Mouse (Mus musculus) liver, embryonic 12.5 days (tissue): Measurements from ENCODE around the gene Gm9887. TPM values are rescaled to one million over a fixed set of nuclear protein-coding genes. Genes with fewer than 3 reads are reported as not detected.
"Not testable (repeated sequence)": the region's sequence is repeated elsewhere in the genome, so short reads cannot be mapped to it uniquely, and the experiment has no call there.

Source experiments
- ATAC-seq: fragments of 200-750 bp; cut with Nextera tagmentation; 2 replicates; pipeline ENCODE4 v1.8.0; 2017; ENCODE audit warnings: moderate number of reproducible peaks, mild to moderate bottlenecking, moderate library complexity
- H3K27ac ChIP-seq: fragments of 300-500 bp; sonication (generic); 2 replicates; pipeline ENCODE4 v1.5.1; 2016; ENCODE audit warnings: mild to moderate bottlenecking
- H3K27me3 ChIP-seq: fragments of 300-500 bp; sonication (generic); replicated peaks from 2 replicates; pipeline ENCODE4 v1.6.1; 2016; ENCODE audit warnings: mild to moderate bottlenecking, moderate library complexity
- H3K36me3 ChIP-seq: fragments of 300-500 bp; sonication (generic); 2 replicates; pipeline ENCODE4 v1.6.1; 2016; ENCODE audit warnings: mild to moderate bottlenecking, moderate library complexity
- H3K4me1 ChIP-seq: fragments of 300-500 bp; sonication (generic); 2 replicates; pipeline ENCODE4 v1.6.1; 2016
- H3K4me2 ChIP-seq: fragments of 300-500 bp; sonication (generic); 2 replicates; pipeline ENCODE4 v1.6.1; 2016; ENCODE audit warnings: mild to moderate bottlenecking, moderate library complexity
- H3K4me3 ChIP-seq: fragments of 300-500 bp; sonication (generic); 2 replicates; pipeline ENCODE4 v1.5.1; 2016; ENCODE audit warnings: mild to moderate bottlenecking, moderate library complexity
- H3K9ac ChIP-seq: fragments of 300-500 bp; sonication (generic); 2 replicates; pipeline ENCODE4 v1.6.1; 2016; ENCODE audit warnings: mild to moderate bottlenecking, moderate library complexity
- H3K9me3 ChIP-seq: fragments of 300-500 bp; sonication (generic); replicated peaks from 2 replicates; pipeline ENCODE4 v1.6.1; 2016; ENCODE audit warnings: mild to moderate bottlenecking, moderate library complexity
- WGBS: fragments of 180-500 bp; shearing (Covaris S2); methylation state at CpG from one replicate; pipeline ENCODE4 v1.1.7; 2016; ENCODE audit not compliant: insufficient replicate concordance; 5-methylcytosine and 5-hydroxymethylcytosine counted together
- polyA plus RNA-seq: library from polyadenylated mRNA; unstranded; fragments of >200 nt; fragmentation: Nextera tagmentation; extraction: Ambion mirVana; gene quantifications from 2 replicates; pipeline ENCODE4 v1.2.1, GENCODE M21; 2016

Gm9887 gene
- polyA plus RNA-seq, 1 experiment from 2014 or later: 2.3 TPM

GRCm38 (mm10) chr12:69402594-69403167 lies 30.4 kb upstream of the Gm9887 start:
- ATAC-seq: no peak
- no peaks in the 10 kb centered on the region for H3K4me1 ChIP-seq
- no peaks in the 10 kb centered on the region for H3K27me3 ChIP-seq
- 77% methylated on average over 13 of the region's 13 CpGs for WGBS
- no peak overlapping the region for H3K27ac ChIP-seq
- H3K36me3 ChIP-seq: no peaks in the 10 kb centered on the region
- H3K4me3 ChIP-seq: no peak overlapping the region
- H3K9me3 ChIP-seq: no peaks in the 10 kb centered on the region
- H3K4me2 ChIP-seq: no peak overlapping the region
- H3K9ac ChIP-seq: no peak overlapping the region

GRCm38 (mm10) chr12:69402100-69402499 lies 29.8 kb upstream of the Gm9887 start:
- H3K9me3 ChIP-seq: no peaks in the 10 kb centered on the region
- WGBS: 51% methylated on average over 9 of the region's 9 CpGs
- ATAC-seq: no peak
- no peaks in the 10 kb centered on the region for H3K4me1 ChIP-seq
- H3K27me3 ChIP-seq: no peaks in the 10 kb centered on the region
- no peak overlapping the region for H3K9ac ChIP-seq
- no peak overlapping the region for H3K4me2 ChIP-seq
- no peaks in the 10 kb centered on the region for H3K36me3 ChIP-seq
- H3K4me3 ChIP-seq: no peak overlapping the region
- H3K27ac ChIP-seq: no peak overlapping the region

GRCm38 (mm10) chr12:69400871-69401286 lies 28.6 kb upstream of the Gm9887 start:
- Histone ChIP-seq H3K27ac (no peak overlapping the region), H3K27me3 (no peaks in the 10 kb centered on the region), H3K9ac (no peak overlapping the region), H3K4me1 (no peaks in the 10 kb centered on the region), H3K36me3 (no peaks in the 10 kb centered on the region), H3K4me2 (no peak overlapping the region), H3K9me3 (no peaks in the 10 kb centered on the region), H3K4me3 (no peak overlapping the region)
- WGBS: 16% methylated on average over 2 of the region's 2 CpGs
- no peak for ATAC-seq

- H3K36me3 ChIP-seq: no peaks in the 10 kb centered on the region
- no peak for ATAC-seq
- no peaks in the 10 kb centered on the region for H3K9me3 ChIP-seq
- 61% methylated on average over 4 of the region's 4 CpGs for WGBS
- H3K27ac ChIP-seq: no peak overlapping the region
- H3K4me1 ChIP-seq: no peaks in the 10 kb centered on the region
- H3K9ac ChIP-seq: no peak overlapping the region
- no peaks in the 10 kb centered on the region for H3K27me3 ChIP-seq
- no peak overlapping the region for H3K4me3 ChIP-seq
- H3K4me2 ChIP-seq: no peak overlapping the region
Observed at GRCm38 (mm10) chr12:69400367-69400766, 28.1 kb upstream of the Gm9887 start.

- H3K27ac ChIP-seq: no peak overlapping the region
- 71% methylated on average over 6 of the region's 6 CpGs for WGBS
- H3K4me1 ChIP-seq: peaks cover 15% of the 10 kb centered on the region
- H3K27me3 ChIP-seq: no peaks in the 10 kb centered on the region
- H3K9me3 ChIP-seq: no peaks in the 10 kb centered on the region
- no peak for ATAC-seq
- no peak overlapping the region for H3K4me2 ChIP-seq
- H3K9ac ChIP-seq: no peak overlapping the region
- no peaks in the 10 kb centered on the region for H3K36me3 ChIP-seq
- H3K4me3 ChIP-seq: no peak overlapping the region
Observed at GRCm38 (mm10) chr12:69394456-69394855, 22.2 kb upstream of the Gm9887 start.

GRCm38 (mm10) chr12:69393076-69393475 lies 20.8 kb upstream of the Gm9887 start:
- 67% methylated on average over 10 of the region's 10 CpGs for WGBS
- no peak overlapping the region for H3K4me2 ChIP-seq
- H3K27ac ChIP-seq: no peak overlapping the region
- H3K27me3 ChIP-seq: no peaks in the 10 kb centered on the region
- ATAC-seq: no peak
- H3K9me3 ChIP-seq: no peaks in the 10 kb centered on the region
- no peak overlapping the region for H3K9ac ChIP-seq
- no peak overlapping the region for H3K4me3 ChIP-seq
- peaks cover 17% of the 10 kb centered on the region for H3K4me1 ChIP-seq
- H3K36me3 ChIP-seq: no peaks in the 10 kb centered on the region

- no peaks in the 10 kb centered on the region for H3K27me3 ChIP-seq
- no peak overlapping the region for H3K4me3 ChIP-seq
- no peak overlapping the region for H3K4me2 ChIP-seq
- ATAC-seq: no peak
- 68% methylated on average over 7 of the region's 7 CpGs for WGBS
- H3K9ac ChIP-seq: no peak overlapping the region
- no peaks in the 10 kb centered on the region for H3K9me3 ChIP-seq
- no peak overlapping the region for H3K27ac ChIP-seq
- peaks cover 17% of the 10 kb centered on the region for H3K4me1 ChIP-seq
- H3K36me3 ChIP-seq: no peaks in the 10 kb centered on the region
Observed at GRCm38 (mm10) chr12:69390000-69390698, 17.9 kb upstream of the Gm9887 start.

GRCm38 (mm10) chr12:69389273-69389938 lies 17.1 kb upstream of the Gm9887 start:
- Histone ChIP-seq H3K27me3 (no peaks in the 10 kb centered on the region), H3K9me3 (no peaks in the 10 kb centered on the region), H3K36me3 (no peaks in the 10 kb centered on the region), H3K4me2 (no peak overlapping the region), H3K27ac (no peak overlapping the region), H3K9ac (no peak overlapping the region), H3K4me1 (peaks cover 17% of the 10 kb centered on the region), H3K4me3 (no peak overlapping the region)
- ATAC-seq: no peak
- WGBS: 44% methylated on average over 7 of the region's 7 CpGs

GRCm38 (mm10) chr12:69388321-69388869 lies 16.1 kb upstream of the Gm9887 start:
- no peak overlapping the region for H3K4me2 ChIP-seq
- no peaks in the 10 kb centered on the region for H3K9me3 ChIP-seq
- 85% methylated on average over 10 of the region's 10 CpGs for WGBS
- no peak overlapping the region for H3K27ac ChIP-seq
- H3K4me3 ChIP-seq: no peak overlapping the region
- no peaks in the 10 kb centered on the region for H3K27me3 ChIP-seq
- no peaks in the 10 kb centered on the region for H3K36me3 ChIP-seq
- no peak overlapping the region for H3K9ac ChIP-seq
- peaks cover 18% of the 10 kb centered on the region for H3K4me1 ChIP-seq
- no peak for ATAC-seq

GRCm38 (mm10) chr12:69386281-69386732 lies 14.0 kb upstream of the Gm9887 start:
- H3K4me3 ChIP-seq, H3K36me3 ChIP-seq, H3K9me3 ChIP-seq, H3K27ac ChIP-seq, H3K4me2 ChIP-seq, H3K27me3 ChIP-seq, ATAC-seq, H3K9ac ChIP-seq: not testable (repeated sequence)
- peaks cover 26% of the 10 kb centered on the region for H3K4me1 ChIP-seq
- 57% methylated on average over 5 of the region's 12 CpGs for WGBS

GRCm38 (mm10) chr12:69385542-69386280 lies 13.5 kb upstream of the Gm9887 start:
- H3K36me3 ChIP-seq: no peaks in the 10 kb centered on the region
- no peaks in the 10 kb centered on the region for H3K27me3 ChIP-seq
- no peak for ATAC-seq
- peaks cover 25% of the 10 kb centered on the region for H3K4me1 ChIP-seq
- no peak overlapping the region for H3K27ac ChIP-seq
- H3K9ac ChIP-seq: no peak overlapping the region
- H3K9me3 ChIP-seq: no peaks in the 10 kb centered on the region
- H3K4me2 ChIP-seq: no peak overlapping the region
- 57% methylated on average over 6 of the region's 6 CpGs for WGBS
- H3K4me3 ChIP-seq: no peak overlapping the region
